Comparison of ENCODE assay signal across 9 mouse cellular contexts in genomic region chr4:117478101-117478673, GRCm38 (mm10). TPM values are rescaled to one million over a fixed set of nuclear protein-coding genes. Genes with fewer than 3 reads are reported as not detected.
DNase-seq lines count a peak whose midpoint lies in the region; ATAC-seq lines count a peak whose summit lies in the region.
"Had no signal": no experiment of that assay in that cellular context is flagged by ENCODE, and none has a peak within 500 bp of the region (broad histone marks: within the 10 kb centered on the region; RNA-seq: fewer than 3 reads in every experiment).

No protein-coding gene starts in this region.

- no peak overlapping the region for H3K4me3 ChIP-seq in liver, embryonic 16.5 days (ENCODE audit: low read depth, low read length)
- no peak overlapping the region for H3K4me3 ChIP-seq in limb, embryonic 10.5 days
- H3K4me3 ChIP-seq: embryonic facial prominence, embryonic 12.5 days had no signal

- H3K9me3 ChIP-seq in liver, embryonic 16.5 days (replicated peaks; ENCODE audit: control insufficient read depth, low read length) = no peaks in the 10 kb centered on the region
- no peaks in the 10 kb centered on the region for H3K9me3 ChIP-seq in limb, embryonic 10.5 days (replicated peaks)
- H3K9me3 ChIP-seq: embryonic facial prominence, embryonic 12.5 days had no signal

- peak; percentile 20 to 75 for DNase-seq in adrenal gland, adult (ENCODE audit: inconsistent age in 2 of 2, low spot score in 1 of 2)
- DNase-seq in adrenal gland, adult 18-20 months (ENCODE audit: low spot score in 2 of 2) = no peak
- DNase-seq in urinary bladder, postnatal 14 days (ENCODE audit: low spot score) = peak; percentile 41
- no peak for DNase-seq in urinary bladder, postnatal 4 days (ENCODE audit: low spot score in 2 of 2)
- DNase-seq in thymus, postnatal 10 days (ENCODE audit: low spot score in 2 of 2) = peak; percentile 70 to 71
- DNase-seq in limb, embryonic 10.5 days (ENCODE audit: low spot score) = no peak
- no peak for DNase-seq in layer of hippocampus, adult 8-10 months (ENCODE audit: low spot score in 2 of 2)

- peaks cover 90% of the 10 kb centered on the region for H3K4me1 ChIP-seq in liver, embryonic 16.5 days (ENCODE audit: control insufficient read depth, low read depth, low read length)
- peaks cover 48% of the 10 kb centered on the region for H3K4me1 ChIP-seq in limb, embryonic 10.5 days

- H3K36me3 ChIP-seq in liver, embryonic 16.5 days (ENCODE audit: control insufficient read depth, insufficient read depth) = no peaks in the 10 kb centered on the region
- no peaks in the 10 kb centered on the region for H3K36me3 ChIP-seq in limb, embryonic 10.5 days
- H3K36me3 ChIP-seq: embryonic facial prominence, embryonic 12.5 days had no signal

- no peak for ATAC-seq in liver, embryonic 16.5 days (ENCODE audit: low read depth)

- peak overlapping the region; percentile 51 for H3K4me2 ChIP-seq in liver, embryonic 16.5 days (ENCODE audit: low read depth, low read length)
- H3K4me2 ChIP-seq: embryonic facial prominence, embryonic 12.5 days had no signal

- H3K27ac ChIP-seq in liver, embryonic 16.5 days (ENCODE audit: low read length) = peak overlapping the region; percentile 27; the same call in 1 of the 2 replicates
- no peak overlapping the region for H3K27ac ChIP-seq in limb, embryonic 10.5 days
- H3K27ac ChIP-seq: embryonic facial prominence, embryonic 12.5 days had no signal

- WGBS in liver, embryonic 16.5 days (ENCODE audit: insufficient replicate concordance) = 7% methylated on average over 15 of the region's 15 CpGs
- WGBS in limb, embryonic 10.5 days = 77% methylated on average over 15 of the region's 15 CpGs

- H3K27me3 ChIP-seq in liver, embryonic 16.5 days (ENCODE audit: control insufficient read depth, insufficient read depth, low read depth, low read length) = no peaks in the 10 kb centered on the region
- H3K27me3 ChIP-seq in limb, embryonic 10.5 days (ENCODE audit: low read depth, poor library complexity, severe bottlenecking) = peaks cover 28% of the 10 kb centered on the region; the same call in 1 of the 2 replicates

- H3K9ac ChIP-seq in liver, embryonic 16.5 days (ENCODE audit: low read depth, low read length) = no peak overlapping the region
- H3K9ac ChIP-seq: embryonic facial prominence, embryonic 12.5 days had no signal

RNA-seq across cellular contexts. Expression of gene Rnf220, which starts 18.7 kb away (rescaled TPM):
- 10 to 100 TPM; 61.6 to 80.0 TPM for total RNA-seq in adrenal gland, adult 18-20 months (2021)
- 21.5 and 21.6 TPM in 2 replicates for polyA plus RNA-seq in liver, embryonic 16.5 days (2015; fragmentation: Nextera tagmentation; extraction: Ambion mirVana)
- 100 and 106 TPM in 2 replicates for polyA plus RNA-seq in limb, embryonic 10.5 days (2016; fragmentation: Nextera tagmentation; extraction: Ambion mirVana)
- total RNA-seq in layer of hippocampus, adult 8-10 months (2022) = 100 to 1,000 TPM; 171 to 184 (median 178) TPM

Comparison
In these comparisons a context has a peak if more than half of its experiments do, and no peak if none do; other contexts are left out.
1. DNase-seq: peak in adrenal gland, adult (2 of 2), urinary bladder, postnatal 14 days (single experiment) and thymus, postnatal 10 days (2 of 2); none in adrenal gland, adult 18-20 months (0 of 2), urinary bladder, postnatal 4 days (0 of 2), limb, embryonic 10.5 days (single experiment) and layer of hippocampus, adult 8-10 months (0 of 2).